Mouse (Mus musculus) midbrain, embryonic 12.5 days (tissue): ENCODE results near the gene Errfi1. TPM values are rescaled to one million over a fixed set of nuclear protein-coding genes. Genes with fewer than 3 reads are reported as not detected.
A peak's percentile ranks its signal among the peaks of the same experiment; 100 is the strongest.

Source experiments
- ATAC-seq: fragments of 200-750 bp; cut with Nextera tagmentation; 2 replicates; pipeline ENCODE4 v1.8.0; 2017; ENCODE audit warnings: low read depth, moderate TSS enrichment, moderate library complexity; ENCODE audit not compliant: low FRiP score
- H3K27ac ChIP-seq: fragments of 300-500 bp; sonication (generic); replicated peaks from 2 replicates; pipeline ENCODE4 v1.5.1; 2016; ENCODE audit warnings: mild to moderate bottlenecking
- H3K27me3 ChIP-seq: fragments of 300-500 bp; sonication (generic); 2 replicates; pipeline ENCODE4 v1.6.1; 2016; ENCODE audit warnings: mild to moderate bottlenecking
- H3K36me3 ChIP-seq: fragments of 300-500 bp; sonication (generic); 2 replicates; pipeline ENCODE4 v1.6.1; 2016
- H3K4me1 ChIP-seq: fragments of 300-500 bp; sonication (generic); 2 replicates; pipeline ENCODE4 v1.6.1; 2016
- H3K4me2 ChIP-seq: fragments of 300-500 bp; sonication (generic); replicated peaks from 2 replicates; pipeline ENCODE4 v1.6.1; 2016; ENCODE audit warnings: mild to moderate bottlenecking, moderate library complexity
- H3K4me3 ChIP-seq: fragments of 300-500 bp; sonication (generic); 2 replicates; pipeline ENCODE4 v1.5.1; 2016; ENCODE audit warnings: mild to moderate bottlenecking
- H3K9ac ChIP-seq: fragments of 300-500 bp; sonication (generic); replicated peaks from 2 replicates; pipeline ENCODE4 v1.6.1; 2016; ENCODE audit warnings: mild to moderate bottlenecking, moderate library complexity
- H3K9me3 ChIP-seq: fragments of 300-500 bp; sonication (generic); 2 replicates; pipeline ENCODE4 v1.6.1; 2016; ENCODE audit warnings: mild to moderate bottlenecking
- WGBS: fragments of 180-500 bp; shearing (Covaris S2); methylation state at CpG from one replicate; pipeline ENCODE4 v1.1.7; 2016; 5-methylcytosine and 5-hydroxymethylcytosine counted together
- polyA plus RNA-seq: library from polyadenylated mRNA; unstranded; fragments of >200 nt; fragmentation: Nextera tagmentation; extraction: Ambion mirVana; gene quantifications from 2 replicates; pipeline ENCODE4 v1.2.1, GENCODE M21; 2016

The Errfi1 gene
- polyA plus RNA-seq, 1 experiment from 2014 or later: 22.1 TPM

GRCm38 (mm10) chr4:150849964-150850363 lies 3.8 kb upstream of the Errfi1 start:
- no peak overlapping the region for H3K4me3 ChIP-seq
- WGBS: 69% methylated on average over 10 of the region's 10 CpGs
- H3K9me3 ChIP-seq: no peaks in the 10 kb centered on the region
- no peak overlapping the region for H3K27ac ChIP-seq
- H3K4me1 ChIP-seq: peaks cover 24% of the 10 kb centered on the region
- peaks cover 21% of the 10 kb centered on the region for H3K27me3 ChIP-seq
- ATAC-seq: no peak
- H3K36me3 ChIP-seq: no peaks in the 10 kb centered on the region
- no peak overlapping the region for H3K4me2 ChIP-seq
- H3K9ac ChIP-seq: no peak overlapping the region

DNA sequence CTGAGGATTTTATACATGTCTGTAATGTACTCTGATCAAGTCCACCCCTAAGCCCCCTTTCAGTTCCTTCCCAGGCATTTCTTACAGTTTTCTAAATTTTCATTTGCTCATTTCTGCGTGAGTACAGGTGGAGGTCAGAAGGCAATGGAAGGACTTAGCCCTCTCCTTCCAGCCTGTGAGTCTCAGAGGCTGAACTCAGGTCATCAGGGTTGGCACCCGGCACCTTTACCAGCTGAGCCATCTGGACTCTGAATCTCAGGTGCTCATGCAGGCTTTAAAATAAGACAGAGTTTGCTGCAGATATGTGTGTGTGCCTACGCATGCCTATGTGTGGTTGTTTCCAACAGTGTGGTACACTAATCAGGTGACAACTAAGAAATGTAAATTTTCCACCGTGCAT lies 2.8 kb upstream of the Errfi1 start:
- Histone ChIP-seq H3K9ac (no peak overlapping the region), H3K9me3 (no peaks in the 10 kb centered on the region), H3K36me3 (no peaks in the 10 kb centered on the region), H3K4me3 (no peak overlapping the region), H3K4me1 (peaks cover 21% of the 10 kb centered on the region), H3K27ac (no peak overlapping the region), H3K27me3 (peaks cover 21% of the 10 kb centered on the region), H3K4me2 (no peak overlapping the region)
- ATAC-seq: no peak
- 93% methylated on average over 4 of the region's 4 CpGs for WGBS

DNA sequence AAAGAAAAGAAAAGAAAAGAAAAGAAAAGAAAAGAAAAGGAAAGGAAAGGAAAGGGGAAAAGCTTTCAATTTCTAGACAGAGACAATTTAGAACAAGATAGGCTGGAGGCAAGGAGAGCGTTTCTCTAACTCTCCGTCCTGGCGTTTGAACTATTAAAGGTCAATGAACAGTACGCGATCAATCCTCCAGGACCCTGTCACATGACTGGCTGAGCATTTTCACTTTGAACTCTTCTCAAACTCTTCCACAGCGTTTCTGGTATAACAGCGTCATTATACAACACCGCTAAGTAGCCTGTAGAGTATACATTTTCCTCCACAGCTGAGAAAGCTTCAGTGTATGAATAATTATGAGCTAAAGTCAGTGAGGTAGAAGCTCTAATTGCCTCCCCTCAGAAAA lies 1.7 kb upstream of the Errfi1 start:
- 69% methylated on average over 8 of the region's 8 CpGs for WGBS
- no peaks in the 10 kb centered on the region for H3K36me3 ChIP-seq
- peaks cover 13% of the 10 kb centered on the region; the same call in 1 of the 2 replicates for H3K4me1 ChIP-seq
- H3K27me3 ChIP-seq: peaks cover 21% of the 10 kb centered on the region
- H3K9ac ChIP-seq: no peak overlapping the region
- no peaks in the 10 kb centered on the region for H3K9me3 ChIP-seq
- no peak overlapping the region for H3K4me2 ChIP-seq
- no peak for ATAC-seq
- no peak overlapping the region for H3K27ac ChIP-seq
- H3K4me3 ChIP-seq: no peak overlapping the region

- no peak overlapping the region for H3K4me2 ChIP-seq
- WGBS: 63% methylated on average over 4 of the region's 4 CpGs
Observed at GRCm38 (mm10) chr4:150852479-150852878, 1.2 kb upstream of the Errfi1 start.

DNA sequence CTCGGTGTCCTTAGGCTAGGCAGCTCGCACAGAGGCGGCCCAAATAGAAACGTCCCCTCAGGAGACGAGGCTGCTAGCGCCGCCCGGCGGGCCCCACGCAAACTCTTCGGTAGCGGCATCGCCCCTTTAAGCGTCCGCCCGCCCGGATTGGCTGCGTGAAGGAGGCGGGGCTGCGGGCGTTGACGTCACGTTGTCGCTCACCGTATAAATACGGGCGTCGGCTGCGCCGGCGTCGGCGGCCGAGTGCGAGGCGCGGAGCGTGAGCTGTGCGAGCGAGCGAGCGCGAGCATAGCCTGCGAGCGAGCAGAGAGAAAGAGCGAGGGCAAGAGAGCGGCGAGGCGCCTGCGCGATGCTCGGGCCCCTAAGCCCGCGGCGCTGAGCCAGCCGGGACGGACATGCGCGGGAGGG lies 1.1 kb downstream of the Errfi1 start:
- Histone ChIP-seq H3K4me2 (peak overlapping the region; percentile 67), H3K4me1 (peaks cover 10% of the 10 kb centered on the region; the same call in 1 of the 2 replicates), H3K9ac (peak overlapping the region; percentile 92), H3K27ac (peak overlapping the region; percentile 98), H3K27me3 (peaks cover 12% of the 10 kb centered on the region), H3K36me3 (no peaks in the 10 kb centered on the region), H3K9me3 (no peaks in the 10 kb centered on the region), H3K4me3 (peak overlapping the region; percentile 80)
- WGBS: under 1% methylated on average over 53 of the region's 59 CpGs
- peak; percentile 98 for ATAC-seq

More at GRCm38 (mm10) chr4:150852479-150852878, 1.2 kb upstream of the Errfi1 start:
- no peak for ATAC-seq
- Histone ChIP-seq H3K27me3 (peaks cover 20% of the 10 kb centered on the region), H3K9me3 (no peaks in the 10 kb centered on the region), H3K27ac (no peak overlapping the region), H3K9ac (no peak overlapping the region), H3K36me3 (no peaks in the 10 kb centered on the region), H3K4me1 (peaks cover 13% of the 10 kb centered on the region; the same call in 1 of the 2 replicates), H3K4me3 (no peak overlapping the region)

GRCm38 (mm10) chr4:150855346-150855745 lies 1.6 kb downstream of the Errfi1 start:
- peak overlapping the region; percentile 80 for H3K4me3 ChIP-seq
- under 1% methylated on average over 40 of the region's 43 CpGs for WGBS
- no peaks in the 10 kb centered on the region for H3K36me3 ChIP-seq
- peak overlapping the region; percentile 98 for H3K27ac ChIP-seq
- no peaks in the 10 kb centered on the region for H3K9me3 ChIP-seq
- peaks cover 10% of the 10 kb centered on the region; the same call in 1 of the 2 replicates for H3K4me1 ChIP-seq
- peaks cover 12% of the 10 kb centered on the region for H3K27me3 ChIP-seq
- H3K4me2 ChIP-seq: peak overlapping the region; percentile 67
- H3K9ac ChIP-seq: peak overlapping the region; percentile 92
- ATAC-seq: no peak; the same call in 1 of the 2 replicates

DNA sequence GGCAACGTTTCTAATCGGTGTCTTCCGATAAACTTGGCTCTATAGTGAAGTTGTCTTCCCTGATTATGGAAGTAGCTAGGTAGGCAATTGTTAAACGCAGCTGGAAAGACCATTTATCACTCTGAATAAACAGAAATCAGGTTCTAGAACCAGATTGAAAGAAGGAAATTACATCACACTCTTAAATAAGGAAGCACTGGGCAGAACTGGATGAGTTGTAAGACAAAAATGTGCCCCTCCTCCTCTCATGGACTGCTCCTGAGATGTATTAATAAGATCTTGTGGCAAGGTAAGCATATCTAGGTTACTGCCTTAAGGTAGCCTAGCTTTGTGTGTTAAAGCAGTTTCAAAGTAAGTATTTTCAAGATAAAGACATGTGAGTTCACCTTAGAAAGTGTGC lies 6.8 kb downstream of the Errfi1 start:
- Histone ChIP-seq H3K27ac (no peak overlapping the region), H3K36me3 (peaks cover under 1% of the 10 kb centered on the region; the same call in 1 of the 2 replicates), H3K4me2 (no peak overlapping the region), H3K9me3 (no peaks in the 10 kb centered on the region), H3K4me1 (peaks cover 5% of the 10 kb centered on the region; the same call in 1 of the 2 replicates), H3K4me3 (no peak overlapping the region), H3K27me3 (no peaks in the 10 kb centered on the region), H3K9ac (no peak overlapping the region)
- no peak for ATAC-seq
- WGBS: 89% methylated on average over 4 of the region's 4 CpGs

- Histone ChIP-seq H3K4me3 (no peak overlapping the region), H3K4me1 (peaks cover 5% of the 10 kb centered on the region; the same call in 1 of the 2 replicates), H3K36me3 (peaks cover 7% of the 10 kb centered on the region), H3K27me3 (no peaks in the 10 kb centered on the region), H3K27ac (no peak overlapping the region), H3K9me3 (no peaks in the 10 kb centered on the region), H3K4me2 (no peak overlapping the region), H3K9ac (no peak overlapping the region)
- WGBS: 75% methylated on average over 2 of the region's 2 CpGs
- ATAC-seq: no peak
Observed at GRCm38 (mm10) chr4:150861161-150861560, 7.4 kb downstream of the Errfi1 start.

GRCm38 (mm10) chr4:150862626-150863375 lies 9.1 kb downstream of the Errfi1 start:
- no peak for ATAC-seq
- Histone ChIP-seq H3K27me3 (no peaks in the 10 kb centered on the region), H3K4me3 (no peak overlapping the region), H3K4me1 (peaks cover 5% of the 10 kb centered on the region; the same call in 1 of the 2 replicates), H3K27ac (no peak overlapping the region), H3K9ac (no peak overlapping the region), H3K36me3 (peaks cover 23% of the 10 kb centered on the region), H3K4me2 (no peak overlapping the region), H3K9me3 (no peaks in the 10 kb centered on the region)
- 71% methylated on average over 8 of the region's 8 CpGs for WGBS

- H3K4me3 ChIP-seq: no peak overlapping the region
Observed at GRCm38 (mm10) chr4:150865371-150865770, 11.7 kb downstream of the Errfi1 start.

DNA sequence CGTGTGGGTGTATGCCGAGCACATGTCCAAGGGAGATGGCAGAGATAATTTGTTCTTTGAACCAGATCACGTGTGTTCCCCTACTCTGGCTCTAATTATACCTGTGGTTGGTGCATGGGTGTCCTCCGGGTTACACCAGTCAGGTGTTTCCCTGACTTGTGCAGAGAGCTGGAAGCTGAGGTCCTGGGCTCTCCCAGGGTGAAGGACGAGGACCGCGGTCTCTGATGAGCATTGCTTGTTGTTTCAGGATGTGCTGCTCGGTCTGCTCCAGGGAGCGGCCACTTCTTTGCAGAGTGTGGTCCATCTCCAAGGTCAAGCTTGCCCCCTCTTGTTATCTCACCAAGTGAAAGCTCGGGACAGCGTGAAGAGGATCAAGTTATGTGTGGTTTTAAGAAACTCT lies 12.3 kb downstream of the Errfi1 start:
- H3K4me2 ChIP-seq: no peak overlapping the region
- H3K4me1 ChIP-seq: peaks cover 5% of the 10 kb centered on the region; the same call in 1 of the 2 replicates
- H3K27me3 ChIP-seq: no peaks in the 10 kb centered on the region
- no peak overlapping the region for H3K4me3 ChIP-seq
- no peak overlapping the region for H3K27ac ChIP-seq
- H3K36me3 ChIP-seq: peaks cover 29% of the 10 kb centered on the region
- no peaks in the 10 kb centered on the region for H3K9me3 ChIP-seq
- WGBS: 94% methylated on average over 11 of the region's 11 CpGs
- no peak overlapping the region for H3K9ac ChIP-seq
- ATAC-seq: no peak

More at GRCm38 (mm10) chr4:150865371-150865770, 11.7 kb downstream of the Errfi1 start:
- Histone ChIP-seq H3K27ac (no peak overlapping the region), H3K4me1 (peaks cover 5% of the 10 kb centered on the region; the same call in 1 of the 2 replicates), H3K9me3 (no peaks in the 10 kb centered on the region), H3K4me2 (no peak overlapping the region), H3K27me3 (no peaks in the 10 kb centered on the region), H3K9ac (no peak overlapping the region), H3K36me3 (peaks cover 29% of the 10 kb centered on the region)
- ATAC-seq: no peak

DNA sequence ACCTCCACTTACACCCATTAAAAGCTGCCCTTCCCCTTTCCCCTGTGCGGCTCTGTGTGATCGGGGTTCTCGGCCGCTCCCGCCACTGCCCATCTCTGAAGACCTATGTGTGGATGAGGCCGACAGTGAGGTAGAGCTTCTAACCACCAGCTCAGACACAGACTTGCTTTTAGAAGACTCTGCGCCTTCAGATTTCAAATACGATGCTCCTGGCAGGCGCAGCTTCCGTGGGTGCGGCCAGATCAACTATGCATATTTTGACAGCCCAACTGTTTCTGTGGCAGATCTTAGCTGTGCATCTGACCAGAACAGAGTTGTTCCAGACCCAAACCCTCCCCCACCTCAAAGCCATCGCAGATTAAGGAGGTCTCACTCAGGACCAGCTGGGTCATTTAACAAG lies 12.8 kb downstream of the Errfi1 start:
- no peaks in the 10 kb centered on the region for H3K9me3 ChIP-seq
- H3K27ac ChIP-seq: no peak overlapping the region
- H3K9ac ChIP-seq: no peak overlapping the region
- H3K4me2 ChIP-seq: no peak overlapping the region
- no peak for ATAC-seq
- peaks cover 10% of the 10 kb centered on the region for H3K4me1 ChIP-seq
- WGBS: 95% methylated on average over 11 of the region's 12 CpGs
- no peak overlapping the region for H3K4me3 ChIP-seq
- H3K27me3 ChIP-seq: no peaks in the 10 kb centered on the region
- peaks cover 29% of the 10 kb centered on the region for H3K36me3 ChIP-seq
